Mouse (Mus musculus) MEL (cell line): ENCODE results near the gene Slc35c2. TPM values are rescaled to one million over a fixed set of nuclear protein-coding genes. Genes with fewer than 3 reads are reported as not detected.

Experiments
- DNase-seq: peaks from one replicate; pipeline ENCODE4 v3.0.0; 2011; ENCODE audit warnings: low read depth, low spot score
- H3K27ac ChIP-seq: 2 replicates; pipeline ENCODE4 v1.5.1; 2012; ENCODE audit warnings: low read depth, mild to moderate bottlenecking, control low read depth, low read length, moderate library complexity; ENCODE audit not compliant: control insufficient read depth
- H3K27me3 ChIP-seq, 2 experiments: fragments of 150-350 bp in 1 of 2; sonication (generic) in 1 of 2; 2 replicates each; pipeline ENCODE4 v1.6.1; 2012; ENCODE audit warnings: low read length in 2 of 2, mild to moderate bottlenecking in 2 of 2, improper control_type of control experiment in 1 of 2, moderate library complexity in 1 of 2; ENCODE audit not compliant: insufficient read depth in 2 of 2, control insufficient read depth in 1 of 2
- H3K36me3 ChIP-seq, 2 experiments: 2 replicates each; pipeline ENCODE4 v1.6.1; 2012 to 2014; ENCODE audit warnings: low read length in 2 of 2, improper control_type of control experiment in 1 of 2, inconsistent platforms in 1 of 2, mild to moderate bottlenecking in 1 of 2; ENCODE audit not compliant: insufficient read depth in 2 of 2, control insufficient read depth in 1 of 2
- H3K4me1 ChIP-seq, 2 experiments: fragments of 150-350 bp in 1 of 2; sonication (generic) in 1 of 2; 2 replicates each; pipeline ENCODE4 v1.6.1; 2012; ENCODE audit warnings: low read length in 2 of 2, improper control_type of control experiment in 1 of 2, mild to moderate bottlenecking in 1 of 2; ENCODE audit not compliant: insufficient read depth in 2 of 2, control insufficient read depth in 1 of 2
- H3K4me3 ChIP-seq, 2 experiments: fragments of 150-350 bp in 1 of 2; sonication (generic) in 1 of 2; 2 replicates each; pipeline ENCODE4 v1.5.1; 2012; ENCODE audit warnings: low read depth in 2 of 2, low read length in 2 of 2, mild to moderate bottlenecking in 2 of 2, moderate library complexity in 2 of 2, control low read depth in 1 of 2, improper control_type of control experiment in 1 of 2; ENCODE audit not compliant: control insufficient read depth in 1 of 2, insufficient read depth in 1 of 2
- H3K79me2 ChIP-seq: 2 replicates; pipeline ENCODE4 v1.6.1; 2012; ENCODE audit warnings: mild to moderate bottlenecking, low read length, moderate library complexity; ENCODE audit not compliant: control insufficient read depth, poor library complexity, insufficient read depth
- H3K9ac ChIP-seq: 2 replicates; pipeline ENCODE4 v1.6.1; 2012; ENCODE audit warnings: low read depth, mild to moderate bottlenecking, control low read depth, low read length, moderate library complexity; ENCODE audit not compliant: control insufficient read depth, poor library complexity, severe bottlenecking
- H3K9me3 ChIP-seq: fragments of 150-350 bp; sonication (generic); replicated peaks from 2 replicates; pipeline ENCODE4 v1.6.1; 2012; ENCODE audit warnings: mild to moderate bottlenecking, low read length, improper control_type of control experiment, moderate library complexity; ENCODE audit not compliant: insufficient read depth
- BHLHE40 ChIP-seq: IDR thresholded peaks from 2 replicates; pipeline ENCODE4 v1.6.1; 2012; ENCODE audit warnings: low read depth, mild to moderate bottlenecking, inconsistent platforms, low read length, improper control_type of control experiment, borderline replicate concordance
- CHD2 ChIP-seq: IDR thresholded peaks from 2 replicates; pipeline ENCODE4 v1.6.1; 2011; ENCODE audit warnings: low read length, improper control_type of control experiment
- CTCF ChIP-seq, 3 experiments: IDR thresholded peaks in 2 of 3; conservative IDR thresholded peaks in 1 of 3; 2 replicates each; pipeline ENCODE4 v1.5.1; 2011 to 2012; ENCODE audit warnings: low read length in 3 of 3, low read depth in 2 of 3, mild to moderate bottlenecking in 2 of 3, improper control_type of control experiment in 1 of 3, inconsistent platforms in 1 of 3, mixed read lengths in 1 of 3, moderate library complexity in 1 of 3; ENCODE audit not compliant: control insufficient read depth in 1 of 3, insufficient read depth in 1 of 3, poor library complexity in 1 of 3, severe bottlenecking in 1 of 3
- E2F4 ChIP-seq: IDR thresholded peaks from 2 replicates; pipeline ENCODE4 v1.6.1; 2011; ENCODE audit warnings: low read depth, low read length, improper control_type of control experiment, borderline replicate concordance
- ETS1 ChIP-seq: IDR thresholded peaks from 2 replicates; pipeline ENCODE4 v1.6.1; 2012; ENCODE audit warnings: low read depth, mild to moderate bottlenecking, inconsistent platforms, low read length, improper control_type of control experiment, moderate library complexity
- GATA1 ChIP-seq: IDR thresholded peaks from 2 replicates; pipeline ENCODE4 v1.6.1; 2011; ENCODE audit warnings: low read depth, low read length, improper control_type of control experiment
- HCFC1 ChIP-seq: IDR thresholded peaks from 2 replicates; pipeline ENCODE4 v1.6.1; 2012; ENCODE audit warnings: low read depth, mild to moderate bottlenecking, inconsistent platforms, low read length, improper control_type of control experiment, moderate library complexity
- KAT2A ChIP-seq: conservative IDR thresholded peaks from 2 replicates; pipeline ENCODE4 v1.6.1; 2012; ENCODE audit warnings: low read depth, low read length, improper control_type of control experiment, inconsistent platforms
- MAFK ChIP-seq: IDR thresholded peaks from 2 replicates; pipeline ENCODE4 v1.6.1; 2011; ENCODE audit warnings: low read depth, mild to moderate bottlenecking, low read length, improper control_type of control experiment, borderline replicate concordance
- MAX ChIP-seq: IDR thresholded peaks from 2 replicates; pipeline ENCODE4 v1.6.1; 2011; ENCODE audit warnings: low read length, improper control_type of control experiment
- MEF2A ChIP-seq: IDR thresholded peaks from 2 replicates; pipeline ENCODE4 v1.6.1; 2014; ENCODE audit warnings: low read depth, mild to moderate bottlenecking, inconsistent platforms, low read length, improper control_type of control experiment; ENCODE audit not compliant: poor library complexity, insufficient replicate concordance, severe bottlenecking; ENCODE audit errors: extremely low read depth
- MXI1 ChIP-seq: IDR thresholded peaks from 2 replicates; pipeline ENCODE4 v1.6.1; 2011; ENCODE audit warnings: mild to moderate bottlenecking, low read depth, low read length, improper control_type of control experiment
- NELFE ChIP-seq: IDR thresholded peaks from 2 replicates; pipeline ENCODE4 v1.6.1; 2011; ENCODE audit warnings: low read depth, low read length, improper control_type of control experiment
- POLR2AphosphoS2 ChIP-seq: IDR thresholded peaks from 2 replicates; pipeline ENCODE4 v1.6.1; 2011; ENCODE audit warnings: low read length, improper control_type of control experiment
- POLR2AphosphoS5 ChIP-seq: IDR thresholded peaks from 2 replicates; pipeline ENCODE4 v1.6.1; 2012; ENCODE audit warnings: low read depth, borderline replicate concordance, mild to moderate bottlenecking, inconsistent platforms, low read length, moderate library complexity, mixed read lengths
- RAD21 ChIP-seq: IDR thresholded peaks from 2 replicates; pipeline ENCODE4 v1.6.1; 2011; ENCODE audit warnings: mild to moderate bottlenecking, low read depth, low read length, improper control_type of control experiment
- SIN3A ChIP-seq: IDR thresholded peaks from 2 replicates; pipeline ENCODE4 v1.6.1; 2012; ENCODE audit warnings: low read length, improper control_type of control experiment, inconsistent platforms
- TBP ChIP-seq: IDR thresholded peaks from 2 replicates; pipeline ENCODE4 v1.8.0; 2011; ENCODE audit warnings: low read depth, low read length, improper control_type of control experiment
- UBTF ChIP-seq: IDR thresholded peaks from 2 replicates; pipeline ENCODE4 v1.6.1; 2012; ENCODE audit warnings: low read depth, mild to moderate bottlenecking, inconsistent platforms, low read length, improper control_type of control experiment, moderate library complexity, borderline replicate concordance; ENCODE audit not compliant: insufficient read depth
- USF1 ChIP-seq: IDR thresholded peaks from 2 replicates; pipeline ENCODE4 v1.6.1; 2014; ENCODE audit warnings: low read depth, mild to moderate bottlenecking, inconsistent platforms, low read length, improper control_type of control experiment, moderate library complexity
- ZC3H11A ChIP-seq: IDR thresholded peaks from 2 replicates; pipeline ENCODE4 v1.6.1; 2012; ENCODE audit warnings: low read depth, mild to moderate bottlenecking, inconsistent platforms, low read length, improper control_type of control experiment
- ZKSCAN1 ChIP-seq: IDR thresholded peaks from 2 replicates; pipeline ENCODE4 v1.6.1; 2012; ENCODE audit warnings: low read depth, mild to moderate bottlenecking, inconsistent platforms, low read length, improper control_type of control experiment, moderate library complexity
- polyA plus RNA-seq, 2 experiments: library from polyadenylated mRNA; stranded (reverse) in 1 of 2; unstranded in 1 of 2; fragments of >175 nt in 1 of 2; fragments of >200 nt in 1 of 2; gene quantifications; 2 replicates each; pipeline versions ENCODE4 v1.2.1 to v1.2.4; 2012; ENCODE audit warnings: low replicate concordance in 2 of 2, low read depth in 1 of 2; ENCODE audit not compliant: insufficient read length in 2 of 2, insufficient read depth in 1 of 2, missing spikeins in 1 of 2
- total RNA-seq: library from RNA; depleted of rRNA; stranded (reverse); fragments of 300-350 nt; gene quantifications from 2 replicates; pipeline ENCODE4 v1.2.3, GENCODE M21; 2012

Gene Slc35c2
- total and polyA plus RNA-seq, 3 experiments = 64.9 to 121 TPM; not detected in 1

- no peak overlapping the region for H3K4me3 ChIP-seq
- peaks cover 22 to 58% of the 10 kb centered on the region in 2 experiments for H3K4me1 ChIP-seq
- H3K36me3 ChIP-seq = peaks cover 0 to 43% of the 10 kb centered on the region in 2 experiments; a peak in 2 of 4 replicates
- no peak overlapping the region for H3K9ac ChIP-seq
- no peak overlapping the region for H3K27ac ChIP-seq
- H3K27me3 ChIP-seq = no peaks in the 10 kb centered on the region
- H3K79me2 ChIP-seq = peaks cover 20% of the 10 kb centered on the region
- no peaks in the 10 kb centered on the region for H3K9me3 ChIP-seq
- TF ChIP-seq CTCF (IDR thresholded peaks at IDR 0.05 in 2 of 3, conservative IDR thresholded peaks at IDR 0.05 in 1 of 3; ENCODE audit: control insufficient read depth in 1 of 3, insufficient read depth in 1 of 3, low read depth in 2 of 3, low read length in 3 of 3, poor library complexity in 1 of 3, severe bottlenecking in 1 of 3) (no peak), UBTF (no peak), KAT2A (no peak), MEF2A (no peak), BHLHE40 (no peak), MXI1 (no peak), MAFK (no peak), NELFE (no peak), MAX (no peak), HCFC1 (no peak)
- TF ChIP-seq, all 39 proteins: peak for 0
- no peak for DNase-seq
Observed at GRCm38 (mm10) chr2:165323928-165324327, 36.3 kb upstream of the Slc35c2 start.

GRCm38 (mm10) chr2:165323484-165323883 is 35.8 kb upstream of the Slc35c2 start:
- Histone ChIP-seq H3K4me1 (peaks cover 26 to 58% of the 10 kb centered on the region in 2 experiments), H3K4me3 (no peak overlapping the region), H3K36me3 (peaks cover 0 to 48% of the 10 kb centered on the region in 2 experiments; a peak in 2 of 4 replicates), H3K79me2 (peaks cover 20% of the 10 kb centered on the region)
- TF ChIP-seq BHLHE40 (no peak), POLR2AphosphoS2 (no peak), NELFE (no peak), E2F4 (no peak), TBP (no peak), GATA1 (no peak), POLR2AphosphoS5 (no peak), ETS1 (no peak), USF1 (no peak), ZKSCAN1 (no peak), HCFC1 (no peak), ZC3H11A (no peak), CHD2 (no peak), RAD21 (no peak), SIN3A (no peak)
- TF ChIP-seq, all 39 proteins: peak for 0
- H3K9me3 ChIP-seq = no peaks in the 10 kb centered on the region
- no peak for DNase-seq
- no peaks in the 10 kb centered on the region for H3K27me3 ChIP-seq
- H3K9ac ChIP-seq = no peak overlapping the region
- H3K27ac ChIP-seq = no peak overlapping the region
